Comparison of ENCODE assay signal across 9 mouse cellular contexts in genomic region chr1:90588021-90588734, GRCm38 (mm10). TPM values are rescaled to one million over a fixed set of nuclear protein-coding genes. Genes with fewer than 3 reads are reported as not detected.
DNase-seq lines count a peak whose midpoint lies in the region; ATAC-seq lines count a peak whose summit lies in the region.
"Had no signal": no experiment of that assay in that cellular context is flagged by ENCODE, and none has a peak within 500 bp of the region (broad histone marks: within the 10 kb centered on the region; RNA-seq: fewer than 3 reads in every experiment).

No protein-coding gene starts in this region.

- ATAC-seq in hindbrain, embryonic 15.5 days (ENCODE audit: low FRiP score, low read depth) = peak; percentile 81

- H3K27me3 ChIP-seq in hindbrain, embryonic 15.5 days = 0 out of 2 replicates have a peak, but pooled peaks cover 3% of the 10 kb centered on the region
- peaks cover 5% of the 10 kb centered on the region for H3K27me3 ChIP-seq in megakaryocyte, embryonic 14.5 days (replicated peaks)

- H3K27ac ChIP-seq in hindbrain, embryonic 15.5 days (replicated peaks) = no peak overlapping the region
- H3K27ac ChIP-seq: macrophage had no signal

- H3K4me1 ChIP-seq in hindbrain, embryonic 15.5 days (replicated peaks) = no peaks in the 10 kb centered on the region
- peaks cover 36% of the 10 kb centered on the region for H3K4me1 ChIP-seq in megakaryocyte, embryonic 14.5 days

- no peak overlapping the region for H3K9ac ChIP-seq in hindbrain, embryonic 15.5 days

- no peak overlapping the region for H3K4me3 ChIP-seq in hindbrain, embryonic 15.5 days
- H3K4me3 ChIP-seq in megakaryocyte, embryonic 14.5 days (replicated peaks) = peak overlapping the region; percentile 5

- no peaks in the 10 kb centered on the region for H3K9me3 ChIP-seq in hindbrain, embryonic 15.5 days
- no peaks in the 10 kb centered on the region for H3K9me3 ChIP-seq in megakaryocyte, embryonic 14.5 days

- H3K36me3 ChIP-seq in hindbrain, embryonic 15.5 days = no peaks in the 10 kb centered on the region
- H3K36me3 ChIP-seq in megakaryocyte, embryonic 14.5 days (replicated peaks; ENCODE audit: low read length) = no peaks in the 10 kb centered on the region

- no peak overlapping the region for H3K4me2 ChIP-seq in hindbrain, embryonic 15.5 days

- 60% methylated on average over 9 of the region's 9 CpGs for WGBS in hindbrain, embryonic 15.5 days

- peak; percentile 34 for DNase-seq in WW6 (ENCODE audit: low read depth, low spot score)
- peak; percentile 38 for DNase-seq in cerebellum, adult 9-11 months
- peak; percentile 77 to 79 for DNase-seq in frontal cortex, postnatal 25 days (ENCODE audit: low spot score in 2 of 2)
- DNase-seq in layer of hippocampus, postnatal 36 days = peak; percentile 67 to 79
- DNase-seq in right cerebral cortex, postnatal 4 days = peak; percentile 91
- DNase-seq in yolk sac, embryonic 10.5 days (ENCODE audit: low spot score) = peak; percentile 58

RNA-seq across cellular contexts. Expression of gene Cops8, which starts 14.6 kb away (rescaled TPM):
- polyA plus RNA-seq in hindbrain, embryonic 15.5 days (2015; fragmentation: Nextera tagmentation; extraction: Ambion mirVana) = 158 and 161 TPM in 2 replicates
- total RNA-seq in layer of hippocampus, postnatal 36 days (2021) = 100 to 1,000 TPM; 105 to 111 TPM
- 8.6 TPM in 1 of 2 replicates, not detected in the other for polyA plus RNA-seq in megakaryocyte, embryonic 14.5 days (2012; ENCODE audit: insufficient read depth, low replicate concordance)

Comparison
In these comparisons a context has a peak if more than half of its experiments do, and no peak if none do; other contexts are left out.
1. DNase-seq: peak in every context shown above with its lines; median percentile 91 in right cerebral cortex, postnatal 4 days; 78 in frontal cortex, postnatal 25 days; 73 in layer of hippocampus, postnatal 36 days; 58 in yolk sac, embryonic 10.5 days; 38 in cerebellum, adult 9-11 months; 34 in WW6.
2. RNA of gene Cops8, which starts 14.6 kb away (polyA plus RNA-seq): 158 to 161 TPM in hindbrain, embryonic 15.5 days; 8.6 TPM in megakaryocyte, embryonic 14.5 days; every median in the first group is over 10 times any median in the second.